Mouse (Mus musculus) lung, embryonic 14.5 days (tissue): ENCODE measurements at regions not wholly inside any gene's neighbourhood (a gene's known extent, or its start where the extent isn't known, plus 50 kb on each side); places are given as distances from the start of the nearest gene placed in this dataset.

ENCODE experiments used
- ATAC-seq: fragments of 200-750 bp; cut with Nextera tagmentation; 2 replicates; pipeline ENCODE4 v1.8.0; 2017; ENCODE audit warnings: mild to moderate bottlenecking, moderate TSS enrichment, moderate library complexity; ENCODE audit not compliant: insufficient read depth
- DNase-seq: peaks from one replicate; pipeline ENCODE4 v3.0.0-alpha.2; 2015
- H3K27ac ChIP-seq: fragments of 300-500 bp; sonication (generic); 2 replicates; pipeline ENCODE4 v1.5.1; 2014; ENCODE audit warnings: low read depth, mild to moderate bottlenecking, moderate library complexity
- H3K27me3 ChIP-seq: fragments of 300-500 bp; sonication (generic); 2 replicates; pipeline ENCODE4 v1.6.1; 2014; ENCODE audit warnings: low read length, control low read depth; ENCODE audit not compliant: insufficient read depth
- H3K36me3 ChIP-seq: fragments of 300-500 bp; sonication (generic); 2 replicates; pipeline ENCODE4 v1.6.1; 2014; ENCODE audit warnings: control low read depth; ENCODE audit not compliant: insufficient read depth
- H3K4me1 ChIP-seq: fragments of 300-500 bp; sonication (generic); 2 replicates; pipeline ENCODE4 v1.6.1; 2014; ENCODE audit warnings: antibody characterized with exemption, control low read depth; ENCODE audit not compliant: insufficient read depth
- H3K4me2 ChIP-seq: fragments of 300-500 bp; sonication (generic); 2 replicates; pipeline ENCODE4 v1.6.1; 2014; ENCODE audit warnings: mild to moderate bottlenecking
- H3K4me3 ChIP-seq: fragments of 300-500 bp; sonication (generic); 2 replicates; pipeline ENCODE4 v1.5.1; 2014; ENCODE audit warnings: low read depth, low read length
- H3K9ac ChIP-seq: fragments of 300-500 bp; sonication (generic); 2 replicates; pipeline ENCODE4 v1.6.1; 2014
- H3K9me3 ChIP-seq: fragments of 300-500 bp; sonication (generic); 2 replicates; pipeline ENCODE4 v1.6.1; 2016; ENCODE audit warnings: low read depth, low read length, control low read depth
- CTCF ChIP-seq: IDR thresholded peaks from 2 replicates; pipeline ENCODE4 v1.5.1; 2016; ENCODE audit warnings: antibody characterized with exemption, low read depth
- WGBS: fragments of 180-500 bp; shearing (Covaris S2); extraction: QIAGEN DNeasy Blood & Tissue Kit; methylation state at CpG from one replicate; pipeline ENCODE4 v1.1.7; 2014; 5-methylcytosine and 5-hydroxymethylcytosine counted together

DNA sequence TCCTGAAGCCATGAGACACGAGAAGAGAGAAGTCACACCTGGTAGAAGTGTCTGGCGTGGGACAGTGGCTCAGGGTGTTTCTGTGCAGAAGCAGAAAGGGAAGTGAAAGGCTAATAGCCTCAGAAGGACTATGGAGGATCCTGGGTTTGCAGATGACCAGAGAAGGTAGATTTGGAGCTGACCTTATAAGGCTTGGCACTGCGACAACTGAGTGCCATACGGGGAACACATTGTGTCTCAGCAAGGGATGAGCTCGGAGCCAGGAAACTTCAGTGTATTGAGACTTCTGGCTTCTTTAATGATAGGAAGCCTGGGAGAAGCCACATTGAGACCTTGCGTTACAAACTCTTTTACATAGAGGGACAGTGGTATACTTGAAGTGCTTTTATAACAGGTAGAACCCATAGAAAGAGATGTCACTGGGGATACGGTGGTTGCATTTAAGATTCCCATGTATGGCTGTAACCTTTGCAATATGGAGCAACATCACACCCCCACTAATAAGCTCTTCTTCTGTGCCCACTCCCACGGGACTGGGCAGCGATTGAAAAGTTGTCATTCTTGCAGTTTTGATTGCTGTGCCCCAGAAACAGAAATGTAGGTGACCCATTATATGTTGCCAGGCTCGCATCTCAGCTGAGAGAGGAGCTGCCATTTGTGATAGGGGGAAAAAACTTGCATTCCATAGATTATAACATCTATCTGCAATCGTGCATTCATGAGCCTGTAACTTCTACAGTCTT is 61.8 kb upstream of the Dync1i1 start:
- 83% methylated on average over 11 of the region's 11 CpGs for WGBS
- no peak overlapping the region for H3K27ac ChIP-seq
- no peak for ATAC-seq
- TF ChIP-seq CTCF, result no peak
- no peaks in the 10 kb centered on the region for H3K4me1 ChIP-seq
- H3K9ac ChIP-seq, result no peak overlapping the region
- H3K27me3 ChIP-seq, result no peaks in the 10 kb centered on the region
- no peak overlapping the region for H3K4me3 ChIP-seq
- no peak for DNase-seq
- no peaks in the 10 kb centered on the region for H3K9me3 ChIP-seq
- no peaks in the 10 kb centered on the region for H3K36me3 ChIP-seq
- no peak overlapping the region for H3K4me2 ChIP-seq

DNA sequence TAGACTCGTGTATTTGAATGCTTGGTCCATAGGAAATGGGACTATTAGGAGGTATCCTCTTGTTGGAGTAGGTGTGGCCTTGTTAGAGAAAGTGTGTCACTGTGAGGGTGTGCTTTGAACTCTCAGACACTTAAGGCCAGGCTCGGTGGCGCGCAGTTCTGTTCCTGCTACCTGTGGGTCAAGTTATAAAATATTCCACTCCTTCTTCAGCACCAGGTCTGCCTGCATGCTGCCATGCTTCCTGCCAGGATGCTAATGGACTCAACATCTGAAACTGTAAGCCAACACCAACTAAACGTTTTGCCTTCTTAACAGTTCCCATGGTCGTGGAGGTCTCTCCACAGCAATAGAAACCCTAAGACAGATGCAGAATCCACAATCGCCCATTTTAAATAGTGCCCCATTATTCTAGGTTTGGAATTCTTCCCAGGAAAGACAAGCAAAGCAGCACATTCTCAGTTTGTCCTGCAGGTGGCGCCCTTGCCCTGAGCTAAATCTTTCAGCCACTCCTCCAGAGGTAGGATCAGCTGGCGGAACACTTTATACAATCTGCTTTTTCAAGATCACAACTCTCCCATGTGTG is 80.2 kb upstream of the Dync1i1 start:
- H3K27ac ChIP-seq, result no peak overlapping the region
- H3K9me3 ChIP-seq, result no peaks in the 10 kb centered on the region
- no peak for ATAC-seq
- no peaks in the 10 kb centered on the region for H3K36me3 ChIP-seq
- H3K4me3 ChIP-seq, result no peak overlapping the region
- no peaks in the 10 kb centered on the region; the same call in 1 of the 2 replicates for H3K27me3 ChIP-seq
- H3K4me2 ChIP-seq, result no peak overlapping the region
- H3K4me1 ChIP-seq, result no peaks in the 10 kb centered on the region
- H3K9ac ChIP-seq, result no peak overlapping the region
- WGBS, result 25% methylated on average over 9 of the region's 9 CpGs
- peak; percentile 91 for TF ChIP-seq CTCF
- DNase-seq, result peak; percentile 89

DNA sequence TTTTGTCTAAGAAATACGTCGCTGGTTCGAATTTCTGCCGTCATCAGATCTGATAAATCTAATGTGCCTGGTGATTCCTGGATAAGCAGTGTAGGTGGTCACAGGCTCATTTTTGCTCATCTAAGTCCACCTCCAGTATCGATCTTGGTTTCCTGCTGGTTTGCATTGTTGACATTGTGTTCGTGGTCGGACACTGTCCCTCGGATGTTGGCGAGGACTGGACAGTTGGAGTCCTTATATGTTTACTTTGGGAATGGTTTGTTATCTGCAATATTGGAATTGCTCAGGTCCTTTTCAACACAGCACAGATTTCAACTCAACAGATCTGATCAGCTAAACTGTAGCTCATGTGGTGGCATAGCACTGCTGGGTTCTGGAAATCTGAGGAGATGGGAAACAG is 91.2 kb upstream of the Dync1i1 start:
- Histone ChIP-seq H3K4me1 (no peaks in the 10 kb centered on the region), H3K4me2 (no peak overlapping the region), H3K36me3 (no peaks in the 10 kb centered on the region), H3K27ac (no peak overlapping the region), H3K9me3 (no peaks in the 10 kb centered on the region), H3K27me3 (no peaks in the 10 kb centered on the region), H3K4me3 (no peak overlapping the region), H3K9ac (no peak overlapping the region)
- ATAC-seq (no peak), DNase-seq (no peak)
- no peak for TF ChIP-seq CTCF
- WGBS, result 77% methylated on average over 9 of the region's 9 CpGs

DNA sequence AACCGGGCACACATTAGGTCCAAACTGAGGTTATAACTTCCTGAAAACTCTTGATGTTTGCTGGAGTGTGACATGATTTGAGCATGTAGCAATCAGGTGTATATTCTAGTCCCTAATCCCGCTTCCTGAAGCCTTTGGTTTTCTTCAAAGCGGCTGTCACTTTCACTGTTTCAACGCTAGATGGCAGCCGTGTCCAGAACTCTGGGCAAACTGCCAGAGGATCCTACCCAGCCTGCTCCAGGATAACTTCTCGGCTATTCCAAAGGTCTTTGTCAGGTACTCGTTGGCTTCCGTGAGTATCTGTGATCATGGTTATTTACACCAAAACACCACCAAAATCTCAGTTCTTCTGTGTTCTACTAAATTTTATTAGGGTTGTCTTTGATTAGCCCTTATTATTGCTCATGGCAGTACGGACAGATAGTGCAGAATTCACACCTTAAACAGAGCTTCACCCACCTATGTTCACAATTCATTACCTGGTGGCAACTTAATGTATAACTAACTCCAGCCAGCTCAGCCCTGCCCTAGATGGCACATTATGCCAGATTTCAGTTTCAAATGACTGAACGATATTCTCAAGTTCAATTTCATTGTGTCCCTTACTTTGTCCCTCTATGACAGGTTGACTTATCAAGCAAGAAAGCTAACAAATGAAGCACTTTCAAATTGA is 92.3 kb upstream of the Dync1i1 start:
- Histone ChIP-seq H3K4me3 (no peak overlapping the region), H3K36me3 (no peaks in the 10 kb centered on the region), H3K4me2 (no peak overlapping the region), H3K9me3 (no peaks in the 10 kb centered on the region), H3K27me3 (no peaks in the 10 kb centered on the region), H3K27ac (no peak overlapping the region), H3K9ac (no peak overlapping the region), H3K4me1 (no peaks in the 10 kb centered on the region)
- 21% methylated on average over 10 of the region's 10 CpGs for WGBS
- ATAC-seq (no peak), DNase-seq (peak; percentile 85)
- TF ChIP-seq CTCF, result peak; percentile 76

DNA sequence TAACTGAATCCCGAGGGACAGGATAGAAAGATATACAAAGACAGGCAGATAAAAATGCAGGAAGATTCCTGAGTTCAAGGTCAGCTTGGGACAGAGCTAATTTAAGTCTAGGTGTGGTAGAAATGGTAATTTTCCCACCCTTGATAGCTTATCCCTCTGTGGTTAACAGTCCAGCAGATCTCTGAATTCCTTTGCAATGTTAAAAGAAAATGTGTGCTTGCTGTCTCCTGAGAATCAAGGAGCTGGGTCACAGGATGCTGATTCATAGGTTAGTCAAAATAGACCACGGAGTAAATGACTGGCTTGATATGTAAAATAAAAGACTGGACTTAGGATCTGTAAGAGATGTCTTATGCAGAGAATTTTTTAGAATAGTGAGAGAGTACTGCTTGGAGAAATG is 101.4 kb upstream of the Dync1i1 start:
- Histone ChIP-seq H3K9me3 (no peaks in the 10 kb centered on the region), H3K4me2 (no peak overlapping the region), H3K9ac (no peak overlapping the region), H3K36me3 (no peaks in the 10 kb centered on the region), H3K4me1 (no peaks in the 10 kb centered on the region), H3K27ac (no peak overlapping the region), H3K4me3 (no peak overlapping the region), H3K27me3 (no peaks in the 10 kb centered on the region)
- ATAC-seq (no peak), DNase-seq (no peak)
- 53% methylated on average over 2 of the region's 2 CpGs for WGBS
- TF ChIP-seq CTCF, result no peak

DNA sequence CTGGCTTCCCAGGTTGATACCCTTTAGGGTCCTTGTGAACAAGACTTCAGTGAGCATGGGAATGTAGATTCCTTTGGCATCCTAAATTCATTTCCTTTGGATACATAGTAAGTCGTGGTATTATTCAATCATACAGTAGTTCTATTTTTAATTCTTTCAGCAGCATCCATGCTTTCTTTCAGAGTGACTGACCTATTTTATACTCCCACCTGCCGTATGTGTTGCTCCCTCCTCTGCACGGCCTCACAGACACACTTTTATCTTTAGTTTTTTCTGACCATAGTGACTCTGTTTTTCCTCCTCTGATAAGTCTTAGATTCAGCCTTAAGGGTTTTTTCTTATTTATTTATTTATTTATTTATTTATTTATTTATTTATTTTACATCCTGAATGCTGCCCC is 103.9 kb upstream of the Dync1i1 start:
- Histone ChIP-seq H3K27me3 (no peaks in the 10 kb centered on the region), H3K4me2 (no peak overlapping the region), H3K4me3 (no peak overlapping the region), H3K27ac (no peak overlapping the region), H3K36me3 (no peaks in the 10 kb centered on the region), H3K9me3 (no peaks in the 10 kb centered on the region), H3K4me1 (no peaks in the 10 kb centered on the region), H3K9ac (no peak overlapping the region)
- WGBS, result 88% methylated on average over 3 of the region's 3 CpGs
- TF ChIP-seq CTCF, result no peak
- ATAC-seq (no peak), DNase-seq (no peak)

DNA sequence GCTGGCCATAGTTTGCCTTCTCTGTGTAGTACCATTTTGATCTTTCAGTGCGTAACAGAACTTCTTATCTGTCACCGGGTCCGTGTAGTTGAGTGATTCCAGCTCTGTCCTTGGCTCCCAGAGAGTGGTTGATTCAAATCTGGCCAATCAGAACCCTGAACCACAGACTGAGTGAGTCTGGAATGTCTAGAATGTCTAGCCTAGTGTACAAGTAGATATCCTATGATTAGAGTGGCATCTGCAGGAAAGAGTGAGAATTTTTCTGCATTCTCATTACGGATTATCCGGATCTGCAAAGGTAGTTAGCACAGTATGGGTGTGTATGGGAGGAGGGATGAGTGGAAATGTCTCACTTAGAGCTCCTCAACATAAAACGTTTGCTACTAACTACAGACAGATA is 97.9 kb upstream of the Pdk4 start:
- Histone ChIP-seq H3K9me3 (no peaks in the 10 kb centered on the region), H3K36me3 (no peaks in the 10 kb centered on the region), H3K27ac (no peak overlapping the region), H3K4me2 (no peak overlapping the region), H3K4me3 (no peak overlapping the region), H3K27me3 (no peaks in the 10 kb centered on the region), H3K9ac (no peak overlapping the region), H3K4me1 (no peaks in the 10 kb centered on the region)
- WGBS, result 42% methylated on average over 6 of the region's 6 CpGs
- no peak for TF ChIP-seq CTCF
- DNase-seq (peak; percentile 6), ATAC-seq (peak; percentile 58; the same call in 1 of the 2 replicates)
